Mouse (Mus musculus) fat pad, adult 2 months (tissue): Measurements from ENCODE around the gene Nrros.
"Not testable (repeated sequence)": the region's sequence is repeated elsewhere in the genome, so short reads cannot be mapped to it uniquely, and the experiment has no call there.

ENCODE experiments used
- DNase-seq: peaks from one replicate; pipeline ENCODE4 v3.0.0-alpha.2; 2011; ENCODE audit warnings: low read depth, low spot score; ENCODE audit errors: extremely low read depth

Gene Nrros

GRCm38 (mm10) chr16:32115781-32116180 lies 49.6 kb downstream of the Nrros start:
- DNase-seq, result no peak

DNA sequence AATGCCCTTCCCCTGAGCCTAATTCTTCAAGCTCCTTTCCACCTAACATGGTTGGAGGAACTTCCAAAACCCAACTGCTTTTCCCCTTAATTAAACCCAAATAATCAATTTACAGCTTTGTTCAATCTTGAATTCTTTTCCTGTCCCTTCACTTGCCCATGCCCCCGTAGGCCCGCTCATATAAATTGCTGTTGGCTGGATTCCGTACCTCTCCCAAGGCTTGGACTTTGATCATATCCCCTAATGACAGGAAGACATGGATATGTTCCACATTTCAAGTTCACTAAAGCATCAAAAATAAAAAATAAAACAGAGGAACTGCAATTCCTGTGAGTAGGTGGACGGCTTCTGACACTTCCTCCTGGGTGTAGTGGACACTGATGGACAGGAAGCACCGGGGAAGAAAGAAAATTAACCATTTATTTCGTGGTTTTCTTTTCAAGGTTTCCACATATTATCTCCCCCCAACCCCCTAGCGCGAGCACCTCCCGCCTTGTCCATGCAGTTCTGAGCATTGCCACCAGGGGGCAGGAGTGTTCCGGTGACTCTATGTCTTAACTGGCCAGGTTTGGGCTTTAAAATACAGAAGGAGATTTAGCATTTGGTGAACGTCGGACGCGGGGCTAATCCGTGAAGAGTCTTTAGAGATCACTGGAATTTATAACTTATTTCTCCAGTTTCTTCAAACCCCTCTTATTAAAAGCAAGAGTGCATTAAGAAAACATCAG lies 50.3 kb downstream of the Nrros start:
- DNase-seq, result no peak

GRCm38 (mm10) chr16:32114406-32114805 lies 51.0 kb downstream of the Nrros start:
- no peak for DNase-seq

- no peak for DNase-seq
These were observed 51.7 kb downstream of the Nrros start for GRCm38 (mm10) chr16:32113541-32114218.

- DNase-seq, result no peak
These were observed 54.3 kb downstream of the Nrros start for GRCm38 (mm10) chr16:32110951-32111699.

GRCm38 (mm10) chr16:32108578-32108977 lies 56.8 kb downstream of the Nrros start:
- DNase-seq, result no peak

GRCm38 (mm10) chr16:32108170-32108569 lies 57.2 kb downstream of the Nrros start:
- DNase-seq, result no peak

DNA sequence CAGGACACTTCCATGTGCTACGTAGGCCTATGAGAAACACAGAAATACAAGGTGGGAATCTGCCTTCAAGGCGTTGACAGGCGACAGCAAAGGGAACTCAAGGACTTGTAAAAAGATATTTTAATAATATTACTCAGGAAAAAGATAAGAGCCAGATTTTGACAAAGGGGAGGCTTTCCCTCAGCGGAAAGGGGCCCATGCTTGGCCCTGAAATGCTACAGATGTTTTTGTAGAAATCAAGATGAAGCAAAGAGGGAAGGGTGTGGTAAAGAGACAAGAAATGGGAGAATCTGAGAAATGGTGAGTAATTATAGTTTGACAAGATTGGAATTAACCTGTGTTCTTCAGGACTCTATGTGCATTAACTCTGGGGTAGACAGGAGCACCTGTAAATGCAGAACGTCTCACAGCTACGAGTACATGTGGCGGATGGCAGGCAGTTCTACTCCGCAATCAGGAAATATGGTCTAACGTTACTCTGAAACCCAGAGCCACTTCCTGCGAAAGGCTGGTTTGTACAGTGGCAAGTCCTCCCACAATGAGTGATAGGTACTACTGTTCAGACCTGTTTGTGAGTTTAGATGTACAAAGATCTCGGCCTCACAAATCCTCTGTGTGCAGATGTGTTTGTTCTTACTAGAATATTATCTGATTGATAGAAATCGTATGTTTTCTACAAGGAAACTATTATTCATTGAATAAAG lies 57.9 kb downstream of the Nrros start:
- no peak for DNase-seq

DNA sequence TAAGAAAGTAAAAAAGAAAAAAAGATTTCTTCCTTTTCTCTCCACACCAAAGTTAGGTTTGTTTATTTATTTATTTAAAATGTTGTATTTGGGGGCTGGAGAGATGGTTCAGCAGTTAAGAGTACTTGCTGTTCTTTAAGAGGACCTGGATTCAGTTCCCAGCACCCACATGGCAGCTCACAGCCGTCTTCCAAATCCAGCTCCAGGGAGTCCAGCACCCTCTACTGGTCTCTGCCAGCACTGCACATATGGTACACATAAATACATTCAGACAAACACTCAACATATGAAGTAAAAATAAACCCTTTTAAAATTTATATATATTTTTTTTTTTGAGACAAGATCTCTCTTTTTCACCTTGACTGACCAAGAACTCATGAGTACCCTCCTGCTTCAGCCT lies 59.7 kb downstream of the Nrros start:
- no peak for DNase-seq

- DNase-seq, result no peak
These were observed 63.1 kb downstream of the Nrros start for GRCm38 (mm10) chr16:32102295-32102694.

DNA sequence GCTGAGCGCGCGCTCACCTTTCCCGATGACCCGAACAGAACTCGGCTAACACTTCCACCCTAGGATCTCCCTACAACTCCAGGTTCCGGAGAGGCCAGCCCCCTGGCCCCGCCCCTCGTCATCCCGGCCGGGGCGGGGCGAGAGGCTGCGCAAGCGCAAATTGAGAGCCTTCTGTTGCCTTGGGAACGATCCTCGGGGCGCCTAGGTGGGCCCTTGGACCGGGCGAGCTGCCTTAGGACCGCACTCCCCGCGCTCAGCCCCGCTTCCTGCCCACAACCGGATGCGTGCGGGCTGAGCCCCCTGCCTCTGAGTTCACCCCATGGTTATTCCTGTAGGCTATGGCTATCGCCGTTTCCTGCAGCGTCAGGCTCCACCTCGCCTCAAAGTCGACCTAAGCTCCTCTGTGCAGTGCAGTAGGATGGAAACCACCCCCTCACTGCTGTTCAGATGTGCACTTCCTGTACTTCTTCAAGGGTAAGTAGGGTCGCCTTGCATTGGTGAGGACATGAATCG lies 65.7 kb downstream of the Nrros start, which contains the start of the genes Pigx and Cep19:
TSS of gene Pigx (minus strand) at position 103 of the 513 bp plus-strand sequence.
TSS of gene Cep19 (plus strand) at position 163 of the 513 bp plus-strand sequence.
- no peak for DNase-seq

DNA sequence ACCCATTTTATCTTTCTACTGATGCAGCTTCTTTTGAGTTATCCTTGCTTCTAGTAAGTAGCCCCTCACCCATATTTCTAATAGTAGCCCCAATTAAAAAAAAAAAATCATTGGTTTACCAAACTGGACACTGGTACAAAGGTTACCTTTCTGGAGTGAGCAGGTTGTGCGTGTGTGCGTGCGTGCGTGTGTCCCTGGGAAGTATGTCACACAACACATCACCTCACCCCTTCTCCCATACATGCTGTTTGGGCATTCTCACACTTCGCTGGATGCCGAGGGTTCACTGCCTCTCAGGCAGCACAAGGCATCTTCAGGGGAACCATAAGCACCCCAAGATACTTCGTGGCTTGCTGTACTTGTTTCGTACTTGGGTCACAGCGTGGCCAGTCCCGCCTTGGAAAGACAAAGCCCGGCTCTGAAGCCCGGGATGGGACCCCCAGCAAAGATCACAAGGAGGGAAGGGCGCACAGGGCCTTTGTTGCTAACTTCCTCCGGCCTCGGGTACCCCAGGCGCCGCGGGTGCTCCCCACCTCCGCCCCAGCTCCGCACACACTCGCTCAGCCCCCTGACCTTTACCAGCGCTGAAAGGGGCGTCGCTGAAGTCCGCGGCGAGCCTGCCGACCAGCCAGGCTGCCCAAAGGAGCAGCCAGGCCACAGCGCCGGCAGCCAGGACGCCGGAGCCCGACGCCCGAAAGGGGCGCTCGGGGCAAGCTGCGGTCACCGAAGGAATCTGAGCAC lies 66.3 kb downstream of the Nrros start:
- no peak for DNase-seq

DNA sequence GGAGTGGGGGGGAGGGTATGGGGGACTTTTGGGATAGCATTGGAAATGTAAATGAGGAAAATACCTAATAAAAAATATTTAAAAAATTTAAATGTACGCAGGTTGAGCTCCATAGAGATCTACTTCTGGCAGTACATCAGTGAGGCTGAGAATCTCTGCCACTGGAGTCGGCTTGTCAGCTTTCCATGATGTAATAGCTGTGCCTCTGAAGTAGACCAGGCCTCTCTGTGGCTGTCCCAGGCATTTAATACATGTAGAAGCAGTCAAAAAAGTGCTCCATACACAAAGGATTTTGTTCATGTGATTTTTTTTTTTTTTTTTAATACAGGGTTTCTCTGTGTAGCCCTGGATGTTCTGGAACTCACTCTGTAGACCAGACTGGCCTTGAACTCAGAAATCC lies 67.6 kb downstream of the Nrros start:
- not testable (repeated sequence) for DNase-seq
